Mouse (Mus musculus): ENCODE data around the gene Chl1.

DNA sequence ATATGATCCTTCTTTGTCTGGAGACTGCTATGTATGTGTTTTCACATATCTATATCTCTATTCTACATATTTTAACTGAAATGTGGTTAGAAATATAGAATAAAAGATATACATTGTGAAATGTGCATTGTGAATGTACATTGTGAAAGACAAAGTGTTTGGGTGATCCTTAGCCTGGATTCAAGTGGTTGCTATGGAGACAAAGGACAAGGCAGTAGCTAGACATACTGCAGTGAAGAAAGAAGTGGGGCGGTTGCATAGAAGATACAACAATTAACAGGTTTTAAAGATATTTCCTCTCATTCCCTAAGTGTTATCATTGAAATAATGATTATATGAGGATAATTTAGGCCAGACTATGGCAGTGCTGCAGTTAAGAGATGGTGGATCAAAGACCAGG lies 146.4 kb downstream of the Chl1 start:
- TF ChIP-seq CTCF (IDR thresholded peaks at IDR 0.05; ENCODE audit: borderline replicate concordance, extremely low read depth, insufficient read depth, insufficient read length) (no peak), POLR2A (IDR thresholded peaks at IDR 0.05; ENCODE audit: borderline replicate concordance, extremely low read depth, insufficient read depth, insufficient read length, poor library complexity, severe bottlenecking) (no peak)

All from brain, embryonic 14.5 days (tissue).